Mouse (Mus musculus) kidney, adult 11 months (tissue): ENCODE measurements at regions not wholly inside any gene's neighbourhood (a gene's known extent, or its start where the extent isn't known, plus 50 kb on each side); places are given as distances from the start of the nearest gene placed in this dataset.

Source experiments
- DNase-seq: peaks from one replicate; pipeline ENCODE4 v3.0.0; 2022

GRCm38 (mm10) chr8:84336376-84336775 lies 51.9 kb upstream of the Cacna1a start:
- no peak for DNase-seq

GRCm38 (mm10) chr8:84334333-84334732 lies 53.9 kb upstream of the Cacna1a start:
- peak; percentile 84 for DNase-seq

GRCm38 (mm10) chr8:84331562-84331961 lies 56.7 kb upstream of the Cacna1a start:
- DNase-seq, result no peak

- DNase-seq, result no peak
Measured at GRCm38 (mm10) chr8:84329535-84329934, 58.7 kb upstream of the Cacna1a start.

- no peak for DNase-seq
Measured at GRCm38 (mm10) chr8:84322761-84323160, 52.6 kb upstream of the Ccdc130 start.

GRCm38 (mm10) chr8:84321841-84322240 lies 51.7 kb upstream of the Ccdc130 start:
- no peak for DNase-seq
